Mouse (Mus musculus) hindlimb bud, embryonic 11.5 days (tissue): ENCODE data around the gene Cxcl15.
"Not testable (repeated sequence)": the region's sequence is repeated elsewhere in the genome, so short reads cannot be mapped to it uniquely, and the experiment has no call there.

ENCODE experiments used
- DNase-seq: peaks from one replicate; pipeline ENCODE4 v3.0.0-alpha.2; 2012; ENCODE audit warnings: low read depth, low spot score; ENCODE audit errors: extremely low spot score

Gene Cxcl15

GRCm38 (mm10) chr5:90789306-90790073 is 4.8 kb upstream of the Cxcl15 start:
- DNase-seq, result no peak

- DNase-seq, result peak; percentile 50
These were observed 4.2 kb upstream of the Cxcl15 start for GRCm38 (mm10) chr5:90790074-90790502.

- DNase-seq, result not testable (repeated sequence)
These were observed 1.1 kb downstream of the Cxcl15 start for GRCm38 (mm10) chr5:90795392-90795791.

GRCm38 (mm10) chr5:90804574-90804973 is 10.2 kb downstream of the Cxcl15 start:
- no peak for DNase-seq

- DNase-seq, result no peak
These were observed 11.7 kb downstream of the Cxcl15 start for GRCm38 (mm10) chr5:90806050-90806449.

- no peak for DNase-seq
These were observed 13.0 kb downstream of the Cxcl15 start for GRCm38 (mm10) chr5:90807176-90807950.

- DNase-seq, result no peak
These were observed 25.4 kb downstream of the Cxcl15 start for GRCm38 (mm10) chr5:90819756-90820155.

- no peak for DNase-seq
These were observed 37.9 kb downstream of the Cxcl15 start for GRCm38 (mm10) chr5:90832145-90832767.

GRCm38 (mm10) chr5:90832768-90833388 is 38.5 kb downstream of the Cxcl15 start:
- DNase-seq, result no peak

- DNase-seq, result no peak
These were observed 40.1 kb downstream of the Cxcl15 start for GRCm38 (mm10) chr5:90834436-90834835.

GRCm38 (mm10) chr5:90838582-90838981 is 44.2 kb downstream of the Cxcl15 start:
- DNase-seq, result no peak

GRCm38 (mm10) chr5:90840902-90841869 is 46.9 kb downstream of the Cxcl15 start:
- no peak for DNase-seq

- DNase-seq, result no peak
These were observed 49.6 kb downstream of the Cxcl15 start for GRCm38 (mm10) chr5:90843891-90844290.

- not testable (repeated sequence) for DNase-seq
These were observed 55.8 kb downstream of the Cxcl15 start for GRCm38 (mm10) chr5:90850096-90850495.

- not testable (repeated sequence) for DNase-seq
These were observed 57.1 kb downstream of the Cxcl15 start for GRCm38 (mm10) chr5:90851391-90851790.
